Mouse (Mus musculus) liver, embryonic 13.5 days (tissue): Measurements from ENCODE around the gene Zfp697. TPM values are rescaled to one million over a fixed set of nuclear protein-coding genes. Genes with fewer than 3 reads are reported as not detected.
A peak's percentile ranks its signal among the peaks of the same experiment; 100 is the strongest.
"Not testable (repeated sequence)": the region's sequence is repeated elsewhere in the genome, so short reads cannot be mapped to it uniquely, and the experiment has no call there.

ENCODE experiments used
- ATAC-seq: fragments of 200-750 bp; cut with Nextera tagmentation; 2 replicates; pipeline ENCODE4 v1.8.0; 2017; ENCODE audit warnings: low read depth, mild to moderate bottlenecking, moderate number of reproducible peaks, moderate library complexity
- DNase-seq: peaks from one replicate; pipeline ENCODE4 v3.0.0; 2022
- H3K27ac ChIP-seq: fragments of 300-500 bp; sonication (generic); 2 replicates; pipeline ENCODE4 v1.5.1; 2015; ENCODE audit warnings: moderate library complexity, mild to moderate bottlenecking, inconsistent platforms
- H3K27me3 ChIP-seq: fragments of 300-500 bp; sonication (generic); 2 replicates; pipeline ENCODE4 v1.6.1; 2015; ENCODE audit warnings: mild to moderate bottlenecking, inconsistent platforms
- H3K36me3 ChIP-seq: fragments of 300-500 bp; sonication (generic); 2 replicates; pipeline ENCODE4 v1.6.1; 2015; ENCODE audit warnings: mild to moderate bottlenecking, inconsistent platforms
- H3K4me1 ChIP-seq: fragments of 300-500 bp; sonication (generic); replicated peaks from 2 replicates; pipeline ENCODE4 v1.6.1; 2015; ENCODE audit warnings: inconsistent platforms
- H3K4me2 ChIP-seq: fragments of 300-500 bp; sonication (generic); 2 replicates; pipeline ENCODE4 v1.6.1; 2015; ENCODE audit warnings: inconsistent platforms, mild to moderate bottlenecking, moderate library complexity
- H3K4me3 ChIP-seq: fragments of 300-500 bp; sonication (generic); replicated peaks from 2 replicates; pipeline ENCODE4 v1.5.1; 2015; ENCODE audit warnings: mild to moderate bottlenecking, inconsistent platforms
- H3K9ac ChIP-seq: fragments of 300-500 bp; sonication (generic); 2 replicates; pipeline ENCODE4 v1.6.1; 2015; ENCODE audit warnings: mild to moderate bottlenecking, inconsistent platforms
- H3K9me3 ChIP-seq: fragments of 300-500 bp; sonication (generic); replicated peaks from 2 replicates; pipeline ENCODE4 v1.6.1; 2016; ENCODE audit warnings: inconsistent platforms
- WGBS: fragments of 180-500 bp; shearing (Covaris S2); methylation state at CpG from one replicate; pipeline ENCODE4 v1.1.7; 2015; ENCODE audit not compliant: insufficient replicate concordance; 5-methylcytosine and 5-hydroxymethylcytosine counted together
- polyA plus RNA-seq: library from polyadenylated mRNA; unstranded; fragments of >200 nt; fragmentation: Nextera tagmentation; extraction: Ambion mirVana; gene quantifications from 2 replicates; pipeline ENCODE4 v1.2.1, GENCODE M21; 2015

The Zfp697 gene
- polyA plus RNA-seq = 2.0 and 2.8 TPM in 2 replicates

GRCm38 (mm10) chr3:98382246-98382939 is at the start of gene Zfp697:
Gene Zfp697, plus strand, starts transcription at chr3:98382461.
- H3K4me2 ChIP-seq = peak within 1 kb of the TSS; percentile 56
- H3K9ac ChIP-seq = peak within 1 kb of the TSS; percentile 62
- DNase-seq = no peak
- peak within 1 kb of the TSS; percentile 61 for H3K4me3 ChIP-seq
- peaks cover 5% of the 10 kb centered on the region for H3K4me1 ChIP-seq
- no peaks in the 10 kb centered on the region for H3K9me3 ChIP-seq
- H3K27me3 ChIP-seq = peaks cover 40% of the 10 kb centered on the region
- under 1% methylated on average over 41 of the region's 42 CpGs for WGBS
- no peaks in the 10 kb centered on the region for H3K36me3 ChIP-seq
- H3K27ac ChIP-seq = no peak within 1 kb of the TSS
- peak; percentile 59 for ATAC-seq

- no peak overlapping the region for H3K9ac ChIP-seq
- peaks cover 47% of the 10 kb centered on the region for H3K4me1 ChIP-seq
- H3K27me3 ChIP-seq = no peaks in the 10 kb centered on the region
- DNase-seq = no peak
- H3K27ac ChIP-seq = no peak overlapping the region
- 66% methylated on average over 2 of the region's 2 CpGs for WGBS
- H3K9me3 ChIP-seq = no peaks in the 10 kb centered on the region
- H3K4me2 ChIP-seq = no peak overlapping the region; the same call in 1 of the 2 replicates
- H3K4me3 ChIP-seq = no peak overlapping the region
- peak; percentile 58 for ATAC-seq
- peaks cover 58% of the 10 kb centered on the region for H3K36me3 ChIP-seq
Observed at GRCm38 (mm10) chr3:98334010-98334409, 48.3 kb upstream of the Zfp697 start.

GRCm38 (mm10) chr3:98335331-98335730 is 46.9 kb upstream of the Zfp697 start:
- Histone ChIP-seq H3K4me1 (peaks cover 56% of the 10 kb centered on the region), H3K9ac (no peak overlapping the region), H3K27ac (peak overlapping the region; percentile 55)

GRCm38 (mm10) chr3:98335886-98336285 is 46.4 kb upstream of the Zfp697 start:
- H3K9ac ChIP-seq = peak overlapping the region; percentile 36; the same call in 1 of the 2 replicates
- H3K4me2 ChIP-seq = peak overlapping the region; percentile 89
- no peak for ATAC-seq

More at GRCm38 (mm10) chr3:98335331-98335730, 46.9 kb upstream of the Zfp697 start:
- peaks cover 45% of the 10 kb centered on the region for H3K36me3 ChIP-seq
- H3K4me2 ChIP-seq = peak overlapping the region; percentile 89
- no peaks in the 10 kb centered on the region for H3K9me3 ChIP-seq
- DNase-seq (no peak), ATAC-seq (no peak)
- no peaks in the 10 kb centered on the region for H3K27me3 ChIP-seq
- no peak overlapping the region for H3K4me3 ChIP-seq

GRCm38 (mm10) chr3:98336661-98337654 is 45.3 kb upstream of the Zfp697 start:
- peaks cover 56% of the 10 kb centered on the region for H3K4me1 ChIP-seq
- H3K27ac ChIP-seq = peak overlapping the region; percentile 55
- no peaks in the 10 kb centered on the region for H3K9me3 ChIP-seq
- H3K4me3 ChIP-seq = peak overlapping the region; percentile 73
- ATAC-seq (no peak), DNase-seq (no peak)
- WGBS = 62% methylated on average over 22 of the region's 22 CpGs
- H3K27me3 ChIP-seq = no peaks in the 10 kb centered on the region
- peak overlapping the region; percentile 89 for H3K4me2 ChIP-seq
- H3K36me3 ChIP-seq = peaks cover 30% of the 10 kb centered on the region
- H3K9ac ChIP-seq = peak overlapping the region; percentile 77

More at GRCm38 (mm10) chr3:98335886-98336285, 46.4 kb upstream of the Zfp697 start:
- no peaks in the 10 kb centered on the region for H3K9me3 ChIP-seq
- 0 out of 2 replicates have a peak overlapping the region, but pooled peaks have one; percentile 73 for H3K4me3 ChIP-seq
- no peak for DNase-seq
- H3K27me3 ChIP-seq = no peaks in the 10 kb centered on the region
- H3K36me3 ChIP-seq = peaks cover 40% of the 10 kb centered on the region
- peaks cover 56% of the 10 kb centered on the region for H3K4me1 ChIP-seq
- H3K27ac ChIP-seq = peak overlapping the region; percentile 55
- 25% methylated on average over 7 of the region's 7 CpGs for WGBS

- Histone ChIP-seq H3K4me1 (peaks cover 51% of the 10 kb centered on the region), H3K9ac (peak overlapping the region; percentile 77), H3K27ac (peak overlapping the region; percentile 73), H3K36me3 (peaks cover 15% of the 10 kb centered on the region; the same call in 1 of the 2 replicates), H3K27me3 (no peaks in the 10 kb centered on the region), H3K4me2 (peak overlapping the region; percentile 89), H3K4me3 (peak overlapping the region; percentile 73), H3K9me3 (no peaks in the 10 kb centered on the region)
- peak; percentile 40 for DNase-seq
- ATAC-seq = peak; percentile 41
- WGBS = 2% methylated on average over 15 of the region's 15 CpGs
Observed at GRCm38 (mm10) chr3:98338584-98339041, 43.6 kb upstream of the Zfp697 start.

- peak; percentile 17 for DNase-seq
- whole genome bisulfite sequencing = under 1% methylated on average over 46 of the region's 46 CpGs
- Histone ChIP-seq H3K4me2 (peak overlapping the region; percentile 89), H3K4me3 (peak overlapping the region; percentile 73), H3K4me1 (peaks cover 51% of the 10 kb centered on the region), H3K9me3 (no peaks in the 10 kb centered on the region), H3K27ac (peak overlapping the region; percentile 73), H3K36me3 (peaks cover 10% of the 10 kb centered on the region; the same call in 1 of the 2 replicates), H3K27me3 (no peaks in the 10 kb centered on the region), H3K9ac (peak overlapping the region; percentile 77)
- ATAC-seq = peak; percentile 39
Observed at GRCm38 (mm10) chr3:98339097-98339705, 43.1 kb upstream of the Zfp697 start.

- Histone ChIP-seq H3K4me1 (peaks cover 51% of the 10 kb centered on the region), H3K4me2 (peak within 1 kb of the TSS; percentile 89), H3K4me3 (peak within 1 kb of the TSS; percentile 73), H3K27ac (peak within 1 kb of the TSS; percentile 73), H3K9ac (peak within 1 kb of the TSS; percentile 77)
- H3K9me3 ChIP-seq, H3K36me3 ChIP-seq, H3K27me3 ChIP-seq: not testable (repeated sequence)
- under 1% methylated on average over 10 of the region's 10 CpGs for WGBS
- DNase-seq (peak; percentile 65), ATAC-seq (peak; percentile 74)
Observed at GRCm38 (mm10) chr3:98339706-98340109, 42.6 kb upstream of the Zfp697 start, which contains the start of gene Phgdh. Gene Phgdh, minus strand, starts transcription at chr3:98339990.

GRCm38 (mm10) chr3:98340818-98341594 is 41.3 kb upstream of the Zfp697 start:
- ATAC-seq = no peak
- Histone ChIP-seq H3K9ac (no peak overlapping the region), H3K4me2 (no peak overlapping the region), H3K27ac (no peak overlapping the region), H3K27me3 (no peaks in the 10 kb centered on the region), H3K4me1 (peaks cover 38% of the 10 kb centered on the region), H3K9me3 (no peaks in the 10 kb centered on the region), H3K4me3 (no peak overlapping the region), H3K36me3 (no peaks in the 10 kb centered on the region)
- 65% methylated on average over 17 of the region's 17 CpGs for WGBS
- no peak for DNase-seq

GRCm38 (mm10) chr3:98343235-98343634 is 39.0 kb upstream of the Zfp697 start:
- Histone ChIP-seq H3K27ac (no peak overlapping the region), H3K4me1 (peaks cover 19% of the 10 kb centered on the region), H3K4me2 (no peak overlapping the region), H3K9ac (no peak overlapping the region), H3K9me3 (no peaks in the 10 kb centered on the region), H3K27me3 (no peaks in the 10 kb centered on the region), H3K4me3 (no peak overlapping the region), H3K36me3 (no peaks in the 10 kb centered on the region)
- no peak for DNase-seq
- no peak for ATAC-seq
- WGBS = 71% methylated on average over 3 of the region's 3 CpGs
